Mouse (Mus musculus): ENCODE data around the gene Uggt2.

GRCm38 (mm10) chr14:118972268-118972667 lies 127.0 kb downstream of the Uggt2 start:
- TF ChIP-seq CTCF (IDR thresholded peaks at IDR 0.05; ENCODE audit: borderline replicate concordance, insufficient read depth, low read length) (no peak), POLR2A (IDR thresholded peaks at IDR 0.05; ENCODE audit: low read depth, low read length) (no peak)
